ENCODE assay signal across 10 mouse cellular contexts in the genomic region with DNA sequence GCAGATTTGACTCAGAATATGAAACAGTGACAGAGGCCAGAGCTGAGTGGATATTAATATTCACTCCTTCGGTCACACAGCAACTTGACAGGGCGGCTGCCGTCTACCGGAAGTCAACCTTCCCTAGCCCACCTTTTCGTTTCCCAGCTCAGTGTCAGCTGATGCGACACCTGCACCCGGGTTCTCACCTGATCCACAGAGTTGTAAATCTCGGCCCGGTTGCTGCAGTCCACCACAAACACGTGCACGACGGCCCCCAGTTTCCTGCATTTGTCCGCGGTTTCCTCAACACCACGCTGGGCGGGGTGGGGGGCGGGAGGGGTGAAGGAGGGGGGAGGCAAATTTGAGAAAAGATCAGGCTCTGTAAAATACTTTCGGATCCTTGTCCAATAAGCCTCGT. TPM values are rescaled to one million over a fixed set of nuclear protein-coding genes. Genes with fewer than 3 reads are reported as not detected.
DNase-seq lines count a peak whose midpoint lies in the region; ATAC-seq lines count a peak whose summit lies in the region.
"Had no signal": no experiment of that assay in that cellular context is flagged by ENCODE, and none has a peak within 500 bp of the region (broad histone marks: within the 10 kb centered on the region; RNA-seq: fewer than 3 reads in every experiment).

No protein-coding gene starts in this region.

- H3K27ac ChIP-seq in kidney, embryonic 15.5 days: no peak overlapping the region
- H3K27ac ChIP-seq in embryonic facial prominence, embryonic 15.5 days (replicated peaks): no peak overlapping the region
- H3K27ac ChIP-seq: neural tube, embryonic 12.5 days had no signal

- no peaks in the 10 kb centered on the region for H3K27me3 ChIP-seq in kidney, embryonic 15.5 days
- no peaks in the 10 kb centered on the region for H3K27me3 ChIP-seq in embryonic facial prominence, embryonic 15.5 days
- H3K27me3 ChIP-seq: neural tube, embryonic 12.5 days had no signal

- no peak for ATAC-seq in kidney, embryonic 15.5 days (replicated peaks; ENCODE audit: low FRiP score)
- peak; percentile 17 for ATAC-seq in CD4-positive, CD25-positive, alpha-beta regulatory T cell, adult 4 months
- ATAC-seq in embryonic facial prominence, embryonic 15.5 days (ENCODE audit: insufficient number of reproducible peaks, low FRiP score, low TSS enrichment, low read depth): no peak
- peak; percentile 53 for ATAC-seq in megakaryocyte, adult 5-6 weeks (ENCODE audit: poor library complexity, severe bottlenecking)

- H3K4me2 ChIP-seq in kidney, embryonic 15.5 days: peak overlapping the region; percentile 43
- 0 out of 2 replicates have a peak overlapping the region, but pooled peaks have one; percentile 30 for H3K4me2 ChIP-seq in embryonic facial prominence, embryonic 15.5 days (replicated peaks)
- H3K4me2 ChIP-seq: neural tube, embryonic 12.5 days had no signal

- H3K4me1 ChIP-seq in kidney, embryonic 15.5 days: 0 out of 2 replicates have a peak, but pooled peaks cover 5% of the 10 kb centered on the region
- no peaks in the 10 kb centered on the region for H3K4me1 ChIP-seq in embryonic facial prominence, embryonic 15.5 days
- H3K4me1 ChIP-seq: neural tube, embryonic 12.5 days had no signal

- no peak for DNase-seq in kidney, postnatal 25 days
- no peak for DNase-seq in left cerebral cortex, adult 11 months (ENCODE audit: low spot score)
- no peak for DNase-seq in layer of hippocampus, postnatal 14 days (ENCODE audit: low spot score in 2 of 2)
- DNase-seq: left cerebral cortex, postnatal 4 days had no signal

- no peaks in the 10 kb centered on the region for H3K9me3 ChIP-seq in kidney, embryonic 15.5 days (replicated peaks)
- no peaks in the 10 kb centered on the region for H3K9me3 ChIP-seq in embryonic facial prominence, embryonic 15.5 days (replicated peaks)
- H3K9me3 ChIP-seq: neural tube, embryonic 12.5 days had no signal

- H3K9ac ChIP-seq in kidney, embryonic 15.5 days: no peak overlapping the region
- no peak overlapping the region for H3K9ac ChIP-seq in embryonic facial prominence, embryonic 15.5 days
- H3K9ac ChIP-seq: neural tube, embryonic 12.5 days had no signal

- WGBS in kidney, embryonic 15.5 days: 52% methylated on average over 19 of the region's 19 CpGs
- WGBS in embryonic facial prominence, embryonic 15.5 days: 63% methylated on average over 19 of the region's 19 CpGs

- no peaks in the 10 kb centered on the region for H3K36me3 ChIP-seq in kidney, embryonic 15.5 days
- no peaks in the 10 kb centered on the region for H3K36me3 ChIP-seq in embryonic facial prominence, embryonic 15.5 days
- H3K36me3 ChIP-seq: neural tube, embryonic 12.5 days had no signal

- 0 out of 2 replicates have a peak overlapping the region, but pooled peaks have one; percentile 10 for H3K4me3 ChIP-seq in kidney, embryonic 15.5 days (replicated peaks)
- H3K4me3 ChIP-seq in embryonic facial prominence, embryonic 15.5 days (replicated peaks): no peak overlapping the region; the same call in 1 of the 2 replicates
- H3K4me3 ChIP-seq: neural tube, embryonic 12.5 days had no signal

RNA-seq across cellular contexts. Expression of gene Hsd17b13, which starts 4.8 kb away (rescaled TPM):
- polyA plus RNA-seq in kidney, embryonic 15.5 days (2015; fragmentation: Nextera tagmentation; extraction: Ambion mirVana): 0.27 and 0.49 TPM in 2 replicates
- not detected for polyA plus RNA-seq in CD4-positive, CD25-positive, alpha-beta regulatory T cell, adult 4 months (2017; shearing (Covaris generic))
- polyA plus RNA-seq in embryonic facial prominence, embryonic 15.5 days (2015; fragmentation: Nextera tagmentation; extraction: Ambion mirVana): 0.45 TPM in 1 of 2 replicates, not detected in the other
- total RNA-seq in megakaryocyte, adult 5-6 weeks (2015): not detected in 2 replicates
- total RNA-seq in megakaryocyte, adult 5-6 weeks (2017): not detected in 2 replicates
- total RNA-seq in layer of hippocampus, postnatal 14 days (2021): not detected
- total RNA-seq: left cerebral cortex, postnatal 4 days had no signal
- polyA plus RNA-seq: hindbrain, embryonic 11.5 days; neural tube, embryonic 12.5 days had no signal

RNA-seq across cellular contexts. Expression of gene Hsd17b11, which starts 49.3 kb away (rescaled TPM):
- polyA plus RNA-seq in kidney, embryonic 15.5 days (2015; fragmentation: Nextera tagmentation; extraction: Ambion mirVana): 7.3 and 8.0 TPM in 2 replicates
- polyA plus RNA-seq in CD4-positive, CD25-positive, alpha-beta regulatory T cell, adult 4 months (2017; shearing (Covaris generic)): 1 to 10 TPM; 4.3 to 5.2 TPM
- 3.8 and 4.0 TPM in 2 replicates for polyA plus RNA-seq in embryonic facial prominence, embryonic 15.5 days (2015; fragmentation: Nextera tagmentation; extraction: Ambion mirVana)
- 81.4 and 90.7 TPM in 2 replicates for total RNA-seq in megakaryocyte, adult 5-6 weeks (2015)
- total RNA-seq in megakaryocyte, adult 5-6 weeks (2017): 97.2 and 115 TPM in 2 replicates
- 10 to 100 TPM; 36.7 to 39.9 TPM for total RNA-seq in layer of hippocampus, postnatal 14 days (2021)

Comparison
In these comparisons a context has a peak if more than half of its experiments do, and no peak if none do; other contexts are left out.
1. ATAC-seq: peak in CD4-positive, CD25-positive, alpha-beta regulatory T cell, adult 4 months (single experiment) and megakaryocyte, adult 5-6 weeks (single experiment); none in kidney, embryonic 15.5 days (single experiment) and embryonic facial prominence, embryonic 15.5 days (single experiment).